Mouse (Mus musculus): ENCODE results near the gene Olfr9. TPM values are rescaled to one million over a fixed set of nuclear protein-coding genes. Genes with fewer than 3 reads are reported as not detected.
A peak's percentile ranks its signal among the peaks of the same experiment; 100 is the strongest.
"Not testable (repeated sequence)": the region's sequence is repeated elsewhere in the genome, so short reads cannot be mapped to it uniquely, and the experiment has no call there.

The Olfr9 gene
- total RNA-seq, 2 experiments from 2014 or later, result not detected

DNA sequence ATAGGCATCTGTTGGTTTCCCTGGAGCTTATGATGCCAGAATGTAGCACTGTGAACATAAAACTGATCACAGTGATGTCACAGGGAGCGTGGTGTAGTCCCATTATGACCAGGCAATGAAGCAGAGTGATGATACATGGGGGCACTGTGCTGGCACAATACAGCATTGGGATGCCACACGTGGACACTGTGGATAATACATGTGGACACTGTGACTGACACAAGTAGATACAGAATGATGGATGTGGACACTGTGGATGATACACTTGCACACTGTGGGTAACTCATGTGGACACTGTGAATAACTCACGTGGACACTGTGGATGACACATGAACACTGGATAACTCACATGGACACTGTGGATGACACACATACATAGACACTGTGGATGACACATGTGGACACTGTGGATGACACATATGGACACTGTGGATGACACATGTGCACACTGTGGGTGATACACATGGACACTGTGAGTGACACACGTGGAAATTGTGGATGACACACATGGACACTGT, 7.4 kb downstream of the Olfr9 start:
- DNase-seq (ENCODE audit: low spot score in 2 of 2), result no peak

GRCm38 (mm10) chr10:129004032-129004920, 15.0 kb downstream of the Olfr9 start:
- no peak for DNase-seq (ENCODE audit: low spot score in 2 of 2)

GRCm38 (mm10) chr10:129010288-129010841, 21.1 kb downstream of the Olfr9 start, which contains the start of gene Olfr763:
Gene Olfr763, plus strand, starts transcription at chr10:129010791.
- no peak for DNase-seq (ENCODE audit: low spot score in 2 of 2)

DNA sequence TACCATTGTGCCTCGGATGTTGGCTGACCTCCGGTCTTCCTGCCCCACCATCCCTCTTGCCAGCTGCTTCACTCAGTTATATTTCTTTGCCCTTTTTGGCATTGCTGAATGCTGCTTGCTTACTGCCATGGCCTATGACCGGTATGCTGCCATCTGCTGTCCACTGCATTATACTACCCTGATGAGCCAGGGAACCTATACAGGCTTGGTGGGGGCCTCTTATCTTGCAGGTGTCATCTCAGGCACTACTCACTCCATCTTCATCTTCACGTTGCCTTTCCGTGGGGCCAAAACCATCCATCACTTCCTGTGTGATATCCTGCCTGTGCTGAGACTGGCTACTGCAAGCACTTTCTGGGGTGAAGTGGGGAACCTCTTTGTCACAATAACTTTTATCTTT, 22.3 kb downstream of the Olfr9 start:
- not testable (repeated sequence) for DNase-seq (ENCODE audit: low spot score in 2 of 2)

DNA sequence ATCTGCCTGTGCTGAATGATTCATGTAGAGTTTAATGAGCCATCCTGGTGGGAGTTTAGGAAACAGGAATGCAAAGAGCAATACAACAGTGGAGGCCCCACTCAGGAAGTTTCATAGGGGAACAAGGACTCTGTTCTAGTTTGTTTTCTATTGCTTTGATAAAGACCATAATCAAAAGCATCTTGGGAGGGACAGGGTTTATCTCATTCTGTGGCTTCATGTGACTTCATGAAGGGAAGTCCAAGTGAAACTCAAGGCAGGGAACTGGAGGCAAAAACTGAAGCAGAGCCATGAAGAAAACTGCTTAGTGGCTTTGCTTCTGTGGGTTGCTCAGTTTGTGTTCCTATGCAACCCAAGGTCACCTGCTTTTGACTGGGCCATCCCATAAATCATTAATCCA, 25.2 kb downstream of the Olfr9 start:
- no peak for DNase-seq (ENCODE audit: low spot score in 2 of 2)

DNA sequence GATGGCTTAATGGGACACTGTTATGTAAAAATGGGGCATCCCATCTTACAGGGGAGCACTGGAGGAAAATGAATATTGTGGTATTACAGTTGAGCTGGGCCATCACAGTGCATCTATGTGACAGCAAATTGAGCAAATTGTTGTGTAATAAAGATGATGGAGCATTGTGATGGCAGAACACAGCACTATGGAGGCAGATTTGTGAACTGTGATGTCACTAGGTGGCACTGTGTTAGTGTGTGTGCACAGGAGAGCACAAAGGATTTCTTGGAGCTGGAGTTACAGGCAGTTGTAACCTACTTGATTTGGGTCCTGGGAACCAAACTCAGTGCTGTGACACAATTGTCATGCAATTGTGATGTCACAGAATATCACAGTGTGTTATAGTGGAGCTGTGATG, 34.1 kb downstream of the Olfr9 start:
- no peak for DNase-seq (ENCODE audit: low spot score in 2 of 2)

DNA sequence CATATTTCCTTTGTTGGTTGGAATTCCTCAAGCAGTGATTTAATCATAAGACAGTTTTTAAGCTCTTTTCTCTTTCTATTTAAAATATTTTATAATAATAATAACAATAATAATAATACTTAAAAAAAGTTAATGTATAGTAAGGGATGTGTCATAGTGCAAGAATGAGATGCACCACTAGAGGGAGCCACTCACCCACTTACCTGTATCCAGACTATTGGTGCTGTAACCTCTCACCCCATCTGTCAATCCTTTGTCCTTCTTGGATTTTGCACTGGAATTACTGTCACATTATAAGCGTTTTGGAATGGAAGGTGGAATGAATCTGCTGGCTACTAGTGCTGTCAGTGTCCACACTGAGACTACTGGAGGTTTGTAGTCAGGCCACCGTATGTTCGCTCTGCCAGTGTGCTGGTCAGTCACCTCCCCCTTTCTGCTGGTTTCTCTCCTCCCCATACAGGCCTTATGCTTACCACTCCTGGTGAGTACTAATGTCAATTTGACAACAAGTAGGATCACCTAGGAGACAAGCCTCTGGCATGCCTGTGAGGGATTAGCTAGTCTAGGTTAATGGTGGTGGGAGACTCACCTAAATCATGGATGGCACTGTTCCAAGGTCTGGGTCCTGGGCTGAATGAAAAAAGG, 36.9 kb downstream of the Olfr9 start:
- DNase-seq (ENCODE audit: low spot score in 2 of 2), result peak in 1 of 2 experiments; percentile 32

DNA sequence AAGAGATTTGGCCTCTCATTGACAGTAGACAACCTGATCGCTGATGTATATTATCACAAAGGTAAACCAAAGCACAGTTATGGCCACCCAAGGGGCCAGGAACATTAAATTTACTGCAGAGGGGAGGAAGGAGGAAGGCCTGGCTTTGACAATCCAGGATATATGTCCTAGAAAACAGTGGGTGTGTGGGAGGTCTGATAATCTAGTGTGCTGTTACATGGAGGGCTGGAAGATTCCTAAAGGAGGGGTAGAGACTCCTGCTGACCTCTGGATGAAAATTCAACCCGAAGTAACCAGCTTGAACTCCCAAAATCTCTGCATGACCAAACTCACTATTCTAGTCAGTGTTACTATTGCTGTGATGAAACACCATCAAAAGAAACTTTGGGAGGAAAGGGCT, 39.1 kb downstream of the Olfr9 start:
- DNase-seq (ENCODE audit: low spot score in 2 of 2), result no peak

GRCm38 (mm10) chr10:129039796-129040195, 50.6 kb downstream of the Olfr9 start, which contains the start of gene Olfr764-ps1:
Gene Olfr764-ps1, minus strand, starts transcription at chr10:129039896.
- DNase-seq (ENCODE audit: low spot score in 2 of 2), result no peak

Other genes with a start within 250 kb of the Olfr9 start
- gene Dgka, start 244.6 kb upstream of the Olfr9 start, total RNA-seq (2021), result 10 to 100 TPM; 10.9 to 12.8 TPM
- gene Pym1, start 241.5 kb upstream of the Olfr9 start, total RNA-seq (2021), result 10 to 100 TPM; 25.1 to 26.2 TPM
- gene Mmp19, start 198.5 kb upstream of the Olfr9 start, total RNA-seq (2021), result under 1 TPM; 0.43 to 0.50 TPM
- gene Dnajc14, start 185.4 kb upstream of the Olfr9 start, total RNA-seq (2021), result 10 to 100 TPM; 63.8 to 64.8 TPM
- gene Tmem198b, start 185.1 kb upstream of the Olfr9 start, total RNA-seq (2021), result 1 to 10 TPM; 7.9 to 8.1 TPM
- 10 to 100 TPM; 37.7 to 38.2 TPM for gene Sarnp, start 172.1 kb upstream of the Olfr9 start, total RNA-seq (2021)
- gene Ormdl2, start 167.8 kb upstream of the Olfr9 start, total RNA-seq (2021), result 10 to 100 TPM in 1 of 2 experiments, 1 to 10 TPM in 1; 9.3 to 10.4 TPM
- gene Gdf11, start 97.7 kb upstream of the Olfr9 start, total RNA-seq (2021), result 10 to 100 TPM; 18.2 to 18.9 TPM
- gene Cd63, start 88.4 kb upstream of the Olfr9 start, total RNA-seq (2021), result 10 to 100 TPM; 74.2 to 79.4 TPM
- 1 to 10 TPM; 7.1 to 8.1 TPM for gene Rdh5, start 66.5 kb upstream of the Olfr9 start, total RNA-seq (2021)
- gene Bloc1s1, start 65.4 kb upstream of the Olfr9 start, total RNA-seq (2021), result 10 to 100 TPM; 94.9 to 98.7 TPM
- gene Itga7, start 55.6 kb upstream of the Olfr9 start, total RNA-seq (2021), result 10 to 100 TPM; 29.7 to 30.0 TPM
- not detected for gene Mettl7b, start 28.4 kb upstream of the Olfr9 start, total RNA-seq (2021)
- not detected for gene Olfr763, start 21.4 kb downstream of the Olfr9 start, total RNA-seq (2021)
- gene Olfr764-ps1, start 50.5 kb downstream of the Olfr9 start, total RNA-seq (2021), result not detected
- gene Olfr765, start 60.6 kb downstream of the Olfr9 start, total RNA-seq (2021), result not detected
- not detected for gene Olfr766-ps1, start 79.5 kb downstream of the Olfr9 start, total RNA-seq (2021)
- gene Olfr767, start 93.5 kb downstream of the Olfr9 start, total RNA-seq (2021), result not detected
- gene Olfr768, start 109.9 kb downstream of the Olfr9 start, total RNA-seq (2021), result not detected
- gene Olfr769, start 128.4 kb downstream of the Olfr9 start, total RNA-seq (2021), result not detected
- not detected for gene Olfr770, start 149.6 kb downstream of the Olfr9 start, total RNA-seq (2021)
- not detected for gene Olfr771, start 175.3 kb downstream of the Olfr9 start, total RNA-seq (2021)
- gene Olfr772, start 188.5 kb downstream of the Olfr9 start, total RNA-seq (2021), result not detected
- not detected for gene Olfr773, start 198.0 kb downstream of the Olfr9 start, total RNA-seq (2021)
- not detected for gene Olfr774, start 246.8 kb downstream of the Olfr9 start, total RNA-seq (2021)